Mouse (Mus musculus): ENCODE measurements around the gene Vps8. TPM values are rescaled to one million over a fixed set of nuclear protein-coding genes. Genes with fewer than 3 reads are reported as not detected.

The Vps8 gene
- polyA plus RNA-seq (2014; fragmentation: Nextera tagmentation; extraction: Ambion mirVana), result 25.5 and 25.9 TPM in 2 replicates

DNA sequence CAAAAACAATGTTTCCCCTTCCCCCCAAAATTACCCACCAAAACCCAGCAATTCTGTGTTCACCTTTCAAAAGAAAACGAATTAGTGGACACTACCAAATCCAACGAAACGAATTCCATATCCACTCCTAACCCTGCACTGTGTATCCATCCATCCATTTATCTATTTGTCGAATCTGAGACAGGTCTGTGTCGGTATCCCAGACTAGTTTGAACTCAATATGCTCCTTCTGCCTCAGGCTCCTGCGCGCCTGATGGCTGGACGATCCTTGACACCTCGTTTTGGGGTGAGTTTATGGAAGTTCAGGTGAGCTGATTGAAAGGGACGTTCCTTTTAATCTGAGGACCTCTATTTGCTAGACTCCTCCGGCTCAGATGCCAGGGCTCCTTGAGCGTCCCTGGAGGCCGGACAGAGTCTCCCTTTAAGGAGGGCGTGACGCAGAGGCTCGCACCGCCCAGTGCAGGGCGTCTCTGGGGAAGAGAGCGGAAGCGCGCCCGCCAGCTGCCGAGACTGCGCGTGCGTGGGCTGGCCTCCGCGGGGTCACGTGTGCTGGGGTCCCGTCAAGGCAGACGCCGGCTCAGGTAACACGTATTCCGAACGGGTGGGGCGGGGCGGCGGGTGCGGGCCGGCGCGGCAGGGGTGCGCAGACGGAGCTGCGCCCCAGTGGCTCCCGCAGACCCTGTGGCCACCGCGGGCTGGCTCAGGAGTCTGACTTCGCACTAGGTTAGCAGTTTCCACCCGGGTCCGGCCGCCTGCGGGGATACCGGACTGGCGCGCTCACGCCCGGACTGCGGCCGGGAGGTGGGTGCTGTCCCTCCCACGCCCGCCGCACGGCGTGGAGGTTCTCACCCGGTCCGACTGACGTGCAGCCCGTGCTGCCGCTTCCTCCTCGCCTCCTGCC, at the start of gene Vps8:
TSS of gene Vps8 (plus strand) at position 474 of the 901 bp plus-strand sequence.
- ATAC-seq (replicated peaks; ENCODE audit: low FRiP score), result peak; percentile 97
- Histone ChIP-seq H3K27ac (ENCODE audit: low read depth, low read length) (0 out of 2 replicates have a peak within 1 kb of the TSS, but pooled peaks have one; percentile 18), H3K4me1 (replicated peaks; ENCODE audit: control insufficient read depth, insufficient read depth, low read length) (no peaks in the 10 kb centered on the region), H3K9me3 (ENCODE audit: control insufficient read depth, low read length) (no peaks in the 10 kb centered on the region), H3K4me2 (ENCODE audit: low read depth, low read length, severe bottlenecking) (peak within 1 kb of the TSS; percentile 94), H3K27me3 (ENCODE audit: control insufficient read depth, insufficient read depth, low read length) (no peaks in the 10 kb centered on the region), H3K4me3 (ENCODE audit: low read depth, low read length) (peak within 1 kb of the TSS; percentile 82), H3K36me3 (ENCODE audit: control insufficient read depth, insufficient read depth, low read length) (no peaks in the 10 kb centered on the region), H3K9ac (ENCODE audit: low read length) (peak within 1 kb of the TSS; percentile 79)
- under 1% methylated on average over 71 of the region's 71 CpGs for WGBS
- DNase-seq (ENCODE audit: low spot score), result peak; percentile 96

- Histone ChIP-seq H3K9ac (ENCODE audit: low read length) (no peak overlapping the region), H3K9me3 (ENCODE audit: control insufficient read depth, low read length) (no peaks in the 10 kb centered on the region), H3K4me1 (replicated peaks; ENCODE audit: control insufficient read depth, insufficient read depth, low read length) (no peaks in the 10 kb centered on the region), H3K4me2 (ENCODE audit: low read depth, low read length, severe bottlenecking) (no peak overlapping the region), H3K27me3 (ENCODE audit: control insufficient read depth, insufficient read depth, low read length) (no peaks in the 10 kb centered on the region), H3K4me3 (ENCODE audit: low read depth, low read length) (no peak overlapping the region), H3K27ac (ENCODE audit: low read depth, low read length) (no peak overlapping the region), H3K36me3 (ENCODE audit: control insufficient read depth, insufficient read depth, low read length) (no peaks in the 10 kb centered on the region)
- DNase-seq (ENCODE audit: low spot score) (no peak), ATAC-seq (replicated peaks; ENCODE audit: low FRiP score) (no peak)
- 78% methylated on average over 7 of the region's 7 CpGs for WGBS
These were observed 49.5 kb upstream of the Vps8 start for GRCm38 (mm10) chr16:21373316-21373960.

DNA sequence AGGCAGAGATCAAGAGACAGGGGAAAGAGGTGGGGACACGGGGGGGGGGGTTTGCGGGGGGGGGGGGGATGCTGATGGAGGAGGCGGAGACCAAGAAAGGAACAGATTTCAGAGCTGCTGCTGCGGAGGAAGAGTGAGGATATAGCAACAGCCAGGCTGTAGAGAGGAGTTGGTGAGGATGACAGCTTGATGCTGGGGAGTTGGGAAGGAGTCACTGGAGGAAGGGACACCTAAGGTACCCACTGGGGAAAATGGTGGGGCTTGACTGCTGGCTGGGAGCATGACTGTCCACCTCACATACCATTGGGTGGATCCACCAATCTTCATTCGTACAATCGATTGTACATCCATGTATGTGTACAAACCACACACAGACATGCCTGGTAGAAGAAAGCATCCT, 48.9 kb upstream of the Vps8 start:
- Histone ChIP-seq H3K4me3 (ENCODE audit: low read depth, low read length) (no peak overlapping the region), H3K9ac (ENCODE audit: low read length) (no peak overlapping the region), H3K4me1 (replicated peaks; ENCODE audit: control insufficient read depth, insufficient read depth, low read length) (no peaks in the 10 kb centered on the region), H3K9me3 (ENCODE audit: control insufficient read depth, low read length) (no peaks in the 10 kb centered on the region), H3K27me3 (ENCODE audit: control insufficient read depth, insufficient read depth, low read length) (no peaks in the 10 kb centered on the region), H3K4me2 (ENCODE audit: low read depth, low read length, severe bottlenecking) (no peak overlapping the region), H3K36me3 (ENCODE audit: control insufficient read depth, insufficient read depth, low read length) (no peaks in the 10 kb centered on the region), H3K27ac (ENCODE audit: low read depth, low read length) (no peak overlapping the region)
- DNase-seq (ENCODE audit: low spot score) (no peak), ATAC-seq (replicated peaks; ENCODE audit: low FRiP score) (no peak)
- 80% methylated on average over 3 of the region's 6 CpGs for WGBS

DNA sequence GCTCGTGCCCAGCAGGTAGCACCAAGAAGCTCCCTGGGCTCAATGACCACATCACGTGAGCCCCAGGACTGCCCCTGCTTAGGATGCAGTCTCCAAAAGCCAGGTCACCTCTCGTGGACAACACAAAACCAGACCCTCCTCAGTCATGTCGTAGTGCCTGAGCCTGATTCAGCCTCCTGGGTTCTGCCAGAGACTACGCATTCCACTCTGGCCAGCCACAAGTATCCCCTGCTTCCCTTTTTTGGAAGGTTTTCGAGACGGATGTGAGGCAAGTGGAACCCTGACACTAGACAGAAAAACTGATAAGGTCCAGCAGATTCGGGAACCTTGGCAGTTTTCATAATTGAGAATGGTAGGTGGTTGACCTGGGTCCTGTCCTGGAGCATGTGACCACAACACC, 47.8 kb upstream of the Vps8 start:
- ATAC-seq (replicated peaks; ENCODE audit: low FRiP score) (no peak), DNase-seq (ENCODE audit: low spot score) (no peak)
- H3K27me3 ChIP-seq (ENCODE audit: control insufficient read depth, insufficient read depth, low read length), result no peaks in the 10 kb centered on the region
- no peak overlapping the region for H3K9ac ChIP-seq (ENCODE audit: low read length)
- no peak overlapping the region for H3K4me3 ChIP-seq (ENCODE audit: low read depth, low read length)
- no peaks in the 10 kb centered on the region for H3K4me1 ChIP-seq (replicated peaks; ENCODE audit: control insufficient read depth, insufficient read depth, low read length)
- 88% methylated on average over 8 of the region's 8 CpGs for WGBS
- H3K4me2 ChIP-seq (ENCODE audit: low read depth, low read length, severe bottlenecking), result no peak overlapping the region
- no peak overlapping the region for H3K27ac ChIP-seq (ENCODE audit: low read depth, low read length)
- H3K36me3 ChIP-seq (ENCODE audit: control insufficient read depth, insufficient read depth, low read length), result no peaks in the 10 kb centered on the region
- no peaks in the 10 kb centered on the region for H3K9me3 ChIP-seq (ENCODE audit: control insufficient read depth, low read length)

- H3K9me3 ChIP-seq (ENCODE audit: control insufficient read depth, low read length), result no peaks in the 10 kb centered on the region
- no peak overlapping the region for H3K4me3 ChIP-seq (ENCODE audit: low read depth, low read length)
- no peak overlapping the region for H3K4me2 ChIP-seq (ENCODE audit: low read depth, low read length, severe bottlenecking)
- 87% methylated on average over 8 of the region's 8 CpGs for WGBS
- no peaks in the 10 kb centered on the region for H3K36me3 ChIP-seq (ENCODE audit: control insufficient read depth, insufficient read depth, low read length)
- ATAC-seq (replicated peaks; ENCODE audit: low FRiP score), result no peak
- no peak overlapping the region for H3K9ac ChIP-seq (ENCODE audit: low read length)
- no peaks in the 10 kb centered on the region for H3K4me1 ChIP-seq (replicated peaks; ENCODE audit: control insufficient read depth, insufficient read depth, low read length)
- DNase-seq (ENCODE audit: low spot score), result no peak
- H3K27me3 ChIP-seq (ENCODE audit: control insufficient read depth, insufficient read depth, low read length), result no peaks in the 10 kb centered on the region
- H3K27ac ChIP-seq (ENCODE audit: low read depth, low read length), result no peak overlapping the region
These were observed 46.6 kb upstream of the Vps8 start for GRCm38 (mm10) chr16:21376316-21376715.

GRCm38 (mm10) chr16:21376949-21377604, 45.8 kb upstream of the Vps8 start:
- no peak overlapping the region for H3K4me2 ChIP-seq (ENCODE audit: low read depth, low read length, severe bottlenecking)
- no peak overlapping the region for H3K9ac ChIP-seq (ENCODE audit: low read length)
- H3K4me1 ChIP-seq (replicated peaks; ENCODE audit: control insufficient read depth, insufficient read depth, low read length), result no peaks in the 10 kb centered on the region
- DNase-seq (ENCODE audit: low spot score) (no peak), ATAC-seq (replicated peaks; ENCODE audit: low FRiP score) (no peak)
- no peaks in the 10 kb centered on the region for H3K9me3 ChIP-seq (ENCODE audit: control insufficient read depth, low read length)
- H3K4me3 ChIP-seq (ENCODE audit: low read depth, low read length), result no peak overlapping the region
- no peaks in the 10 kb centered on the region for H3K27me3 ChIP-seq (ENCODE audit: control insufficient read depth, insufficient read depth, low read length)
- H3K36me3 ChIP-seq (ENCODE audit: control insufficient read depth, insufficient read depth, low read length), result no peaks in the 10 kb centered on the region
- H3K27ac ChIP-seq (ENCODE audit: low read depth, low read length), result no peak overlapping the region
- WGBS, result 39% methylated on average over 7 of the region's 7 CpGs

GRCm38 (mm10) chr16:21377605-21377968, 45.3 kb upstream of the Vps8 start:
- H3K36me3 ChIP-seq (ENCODE audit: control insufficient read depth, insufficient read depth, low read length), result no peaks in the 10 kb centered on the region
- no peak overlapping the region for H3K4me3 ChIP-seq (ENCODE audit: low read depth, low read length)
- ATAC-seq (replicated peaks; ENCODE audit: low FRiP score) (no peak), DNase-seq (ENCODE audit: low spot score) (no peak)
- no peaks in the 10 kb centered on the region for H3K27me3 ChIP-seq (ENCODE audit: control insufficient read depth, insufficient read depth, low read length)
- peaks cover 3% of the 10 kb centered on the region; the same call in 1 of the 2 replicates for H3K4me1 ChIP-seq (replicated peaks; ENCODE audit: control insufficient read depth, insufficient read depth, low read length)
- no peak overlapping the region for H3K9ac ChIP-seq (ENCODE audit: low read length)
- H3K27ac ChIP-seq (ENCODE audit: low read depth, low read length), result no peak overlapping the region
- no peaks in the 10 kb centered on the region for H3K9me3 ChIP-seq (ENCODE audit: control insufficient read depth, low read length)
- WGBS, result 55% methylated on average over 4 of the region's 4 CpGs
- no peak overlapping the region for H3K4me2 ChIP-seq (ENCODE audit: low read depth, low read length, severe bottlenecking)

GRCm38 (mm10) chr16:21381469-21381868, 41.4 kb upstream of the Vps8 start:
- Histone ChIP-seq H3K4me2 (ENCODE audit: low read depth, low read length, severe bottlenecking) (no peak overlapping the region), H3K4me1 (replicated peaks; ENCODE audit: control insufficient read depth, insufficient read depth, low read length) (peaks cover 3% of the 10 kb centered on the region; the same call in 1 of the 2 replicates), H3K27ac (ENCODE audit: low read depth, low read length) (no peak overlapping the region), H3K9ac (ENCODE audit: low read length) (no peak overlapping the region), H3K36me3 (ENCODE audit: control insufficient read depth, insufficient read depth, low read length) (no peaks in the 10 kb centered on the region), H3K4me3 (ENCODE audit: low read depth, low read length) (no peak overlapping the region), H3K9me3 (ENCODE audit: control insufficient read depth, low read length) (no peaks in the 10 kb centered on the region), H3K27me3 (ENCODE audit: control insufficient read depth, insufficient read depth, low read length) (no peaks in the 10 kb centered on the region)
- 82% methylated on average over 1 of the region's 1 CpGs for WGBS
- no peak for DNase-seq (ENCODE audit: low spot score)
- no peak for ATAC-seq (replicated peaks; ENCODE audit: low FRiP score)

Data from forebrain, embryonic 11.5 days (tissue).